Mouse (Mus musculus): ENCODE results near the gene Hivep2.

Gene Hivep2

DNA sequence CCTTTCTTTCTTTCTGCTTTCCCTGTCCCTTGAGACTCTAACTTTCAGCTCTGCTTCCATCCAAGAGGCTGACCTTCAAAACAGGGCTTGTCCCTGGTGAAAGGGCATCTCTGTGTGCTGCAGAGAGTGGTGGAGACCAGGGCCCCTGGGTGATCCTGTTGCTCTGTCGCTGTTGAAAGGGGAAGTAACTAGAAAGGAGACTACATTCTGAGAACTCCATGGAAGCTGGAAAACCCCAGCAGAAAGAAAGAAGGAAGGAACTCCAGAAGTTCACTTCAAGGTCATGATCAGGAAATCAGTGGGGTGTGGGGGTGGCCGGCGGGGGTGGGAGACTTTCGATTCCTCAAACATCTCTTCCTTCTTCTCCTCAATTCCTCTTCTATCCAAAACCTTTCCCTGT is 208.2 kb downstream of the Hivep2 start:
- DNase-seq, result no peak

DNA sequence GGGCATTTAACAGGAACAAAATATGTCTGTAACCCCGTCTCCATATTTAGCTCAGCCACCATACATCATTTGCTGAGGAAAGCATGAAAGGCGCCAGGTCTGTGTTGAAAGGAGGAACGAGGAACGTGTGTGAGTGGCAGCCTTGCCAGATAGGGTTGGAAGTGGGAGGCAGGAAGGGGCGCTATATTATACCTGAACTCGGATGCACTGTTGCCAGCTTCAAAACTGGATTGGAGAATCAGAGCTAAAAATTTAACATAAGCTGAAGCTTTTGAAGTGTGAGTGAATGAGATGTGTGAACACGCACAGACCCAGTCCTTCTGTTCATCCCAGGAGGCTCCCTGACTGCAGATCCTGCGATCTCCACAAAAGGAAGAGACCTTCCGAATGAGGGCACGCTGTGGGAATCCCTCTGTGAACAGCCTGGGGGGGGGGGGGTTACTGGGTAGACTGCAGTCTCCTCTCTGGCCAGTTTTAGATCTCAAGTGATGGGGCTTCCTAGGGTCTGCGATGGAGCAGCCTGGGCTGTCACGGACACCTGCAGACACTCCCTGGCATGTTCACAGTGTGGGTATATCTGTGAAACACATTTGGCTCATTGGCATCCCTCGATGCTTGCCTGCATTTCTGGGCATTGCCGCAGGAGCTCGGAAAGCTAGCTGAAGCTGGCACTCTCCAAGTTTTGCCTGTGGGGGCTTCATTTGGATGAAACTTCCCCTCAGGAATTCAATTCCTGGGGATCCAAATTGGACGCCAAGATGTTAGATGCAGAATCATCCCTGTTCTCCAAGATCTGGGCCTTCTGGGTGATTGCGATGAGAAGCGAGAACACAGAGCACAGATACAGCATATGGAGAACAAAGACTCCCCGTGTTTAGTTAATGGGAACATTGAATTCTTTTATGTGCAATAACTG is 213.8 kb downstream of the Hivep2 start:
- DNase-seq, result peak; percentile 86

DNA sequence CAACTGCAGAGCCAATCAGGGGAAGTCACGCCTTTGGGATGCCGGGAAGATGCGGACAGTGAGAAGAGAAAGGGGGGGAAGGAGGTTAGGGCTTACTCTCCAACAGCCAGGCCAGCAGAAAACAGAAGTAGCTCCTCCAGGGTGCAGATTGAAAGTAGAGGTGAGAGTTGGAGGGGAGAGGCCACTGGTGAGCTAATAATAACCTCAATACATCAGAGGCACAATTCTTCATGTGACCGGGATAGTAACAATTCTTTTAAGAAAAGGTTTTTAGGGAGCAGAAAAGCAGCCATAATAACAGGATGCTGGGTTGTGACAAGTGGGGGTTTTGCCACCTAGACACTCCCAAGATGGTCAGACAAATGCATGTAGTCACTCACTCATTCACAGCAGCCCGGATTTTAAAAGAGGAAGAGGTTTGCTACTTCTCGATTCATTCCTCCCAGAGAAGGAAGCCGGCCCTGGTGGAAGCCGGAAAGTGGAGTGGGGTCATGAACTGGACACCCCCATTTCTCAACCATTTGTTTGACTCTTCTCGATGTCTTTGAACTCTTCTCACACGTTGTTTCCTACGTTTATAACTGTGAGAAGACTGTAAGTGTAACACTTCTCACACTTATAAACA is 220.6 kb downstream of the Hivep2 start:
- DNase-seq, result peak; percentile 18

DNA sequence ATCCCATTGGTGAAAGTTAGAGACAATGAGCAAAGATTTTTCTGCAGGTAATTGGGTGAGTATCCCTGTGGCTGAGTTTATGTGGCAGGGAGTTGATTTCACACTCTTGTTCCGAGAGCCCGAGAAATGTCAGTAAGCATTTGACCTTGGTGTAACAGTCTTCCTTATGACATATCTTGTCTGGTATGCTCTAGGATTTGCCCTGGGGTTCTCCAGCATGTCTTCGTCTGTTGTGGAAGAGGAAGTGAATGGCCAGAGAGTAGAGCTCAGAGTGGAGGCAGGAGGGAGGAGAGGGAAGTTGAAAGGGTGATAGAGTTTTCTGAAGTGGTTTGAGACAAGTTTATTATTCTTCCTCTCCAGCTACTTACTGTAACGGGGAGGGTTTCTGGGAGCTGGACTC is 223.2 kb downstream of the Hivep2 start:
- no peak for DNase-seq

DNA sequence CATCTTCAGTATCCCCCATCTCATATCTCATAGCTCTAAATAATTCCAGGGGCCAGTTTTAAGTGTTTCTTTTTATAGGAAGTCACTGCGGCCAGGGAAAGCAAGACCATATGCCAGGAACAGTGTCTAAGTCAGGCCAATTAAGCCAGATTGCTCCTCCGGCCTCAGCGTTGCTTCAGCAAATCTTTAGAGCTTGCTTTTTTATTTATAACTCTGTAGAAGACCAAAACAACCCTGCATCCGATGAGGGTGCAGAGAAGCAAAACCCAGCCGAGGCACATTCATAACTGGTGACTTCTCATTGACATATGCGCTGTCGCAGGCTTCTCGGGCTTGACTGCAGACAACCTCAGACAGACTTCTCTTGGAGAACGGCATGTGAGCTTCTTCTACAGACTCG is 225.3 kb downstream of the Hivep2 start:
- DNase-seq, result no peak

DNA sequence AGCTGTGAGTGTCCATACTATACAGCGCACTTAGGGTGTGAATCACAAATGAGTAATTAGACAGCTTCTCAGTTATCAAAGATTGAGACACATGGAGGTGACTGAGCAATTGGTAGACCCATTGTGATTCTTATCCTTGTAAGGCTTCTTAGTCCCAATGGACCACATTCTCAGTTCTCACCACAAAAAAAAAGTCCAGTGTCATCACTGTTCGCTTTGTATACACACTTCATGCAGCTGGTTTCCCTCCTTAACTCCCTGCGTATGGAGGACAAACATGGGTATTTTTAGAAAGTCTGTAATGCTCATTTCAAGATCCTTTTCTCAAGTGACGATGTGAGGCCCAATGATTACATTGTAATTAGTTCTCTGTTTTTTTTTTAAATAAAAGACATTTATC is 226.3 kb downstream of the Hivep2 start:
- no peak for DNase-seq

DNA sequence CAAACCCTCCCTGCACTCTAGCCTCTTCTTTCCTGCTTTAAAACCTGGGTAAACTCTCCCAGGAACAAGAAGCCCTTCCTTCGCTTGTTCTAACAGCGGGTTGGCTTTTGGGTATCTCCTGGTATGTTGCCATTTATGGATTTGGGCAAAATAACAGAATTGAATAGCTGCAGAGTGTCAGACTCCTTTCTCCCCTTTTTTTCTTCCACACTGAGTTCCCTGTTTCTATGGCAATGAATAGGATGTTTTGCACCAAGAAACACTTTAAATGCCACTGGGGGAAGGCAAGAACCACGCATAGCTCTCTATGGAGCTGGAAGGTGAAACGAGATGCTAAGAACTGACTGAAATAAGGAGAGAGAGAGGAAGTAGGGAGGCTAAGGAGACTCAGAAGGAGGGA is 227.8 kb downstream of the Hivep2 start:
- DNase-seq, result peak; percentile 36

DNA sequence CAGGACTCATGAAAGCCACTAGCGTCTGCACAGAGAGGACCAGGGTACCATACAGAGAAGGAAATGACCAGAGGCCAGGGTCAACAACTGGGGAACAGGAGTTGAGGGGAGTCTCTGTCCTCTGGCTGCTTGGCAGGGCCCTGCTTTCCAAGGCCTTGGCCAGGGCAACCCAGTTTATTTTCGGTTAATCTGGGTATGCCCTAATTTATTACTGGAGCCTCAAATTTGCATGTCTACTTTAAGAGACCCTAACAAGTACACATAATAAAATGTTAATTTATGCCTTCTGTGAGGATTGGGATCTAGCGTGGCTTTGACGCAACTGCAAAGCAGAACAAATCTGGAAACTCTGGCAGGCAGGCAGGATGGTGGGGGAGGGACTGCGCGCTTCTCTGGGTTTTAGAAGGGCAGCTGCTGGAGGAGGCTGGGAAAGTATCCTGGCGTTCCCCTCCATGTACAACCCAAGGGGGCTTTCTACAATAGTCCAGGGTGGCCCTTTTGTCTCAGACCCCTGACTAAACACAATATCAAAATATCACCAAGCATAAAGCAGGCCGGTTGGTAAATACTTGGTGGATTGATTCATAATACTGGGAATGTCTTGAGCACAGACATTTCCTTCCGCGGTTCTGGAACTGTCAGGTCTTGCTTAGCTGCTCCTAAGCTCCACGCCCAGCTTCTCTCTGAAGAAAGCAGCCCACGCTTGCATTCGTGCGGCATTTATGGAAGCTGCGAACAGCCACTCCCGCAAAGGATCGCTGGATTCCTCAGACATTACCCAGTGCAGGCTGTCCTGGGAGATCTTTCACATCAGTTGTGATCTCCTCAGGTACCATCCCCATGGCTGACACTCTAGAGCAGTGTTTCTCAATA is 230.1 kb downstream of the Hivep2 start:
- DNase-seq, result peak; percentile 84

DNA sequence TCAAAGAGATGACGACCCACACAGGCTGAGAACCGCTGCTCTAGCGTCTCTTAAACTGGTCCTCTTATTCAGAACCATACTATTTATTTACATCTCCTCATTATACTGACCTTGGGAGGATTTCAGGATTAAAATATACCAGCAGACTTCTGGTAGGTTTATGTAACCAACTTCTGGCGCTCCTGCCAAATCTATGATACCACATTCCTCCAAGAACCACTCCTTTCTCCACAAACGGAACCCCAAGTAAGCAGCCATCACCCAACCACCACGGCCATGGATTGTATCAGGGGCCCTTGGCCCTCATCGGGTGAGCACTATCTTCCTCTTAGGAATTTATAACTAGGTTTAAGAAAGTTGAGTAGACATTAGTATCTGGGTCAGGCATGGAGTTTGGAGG is 230.9 kb downstream of the Hivep2 start:
- DNase-seq, result no peak

DNA sequence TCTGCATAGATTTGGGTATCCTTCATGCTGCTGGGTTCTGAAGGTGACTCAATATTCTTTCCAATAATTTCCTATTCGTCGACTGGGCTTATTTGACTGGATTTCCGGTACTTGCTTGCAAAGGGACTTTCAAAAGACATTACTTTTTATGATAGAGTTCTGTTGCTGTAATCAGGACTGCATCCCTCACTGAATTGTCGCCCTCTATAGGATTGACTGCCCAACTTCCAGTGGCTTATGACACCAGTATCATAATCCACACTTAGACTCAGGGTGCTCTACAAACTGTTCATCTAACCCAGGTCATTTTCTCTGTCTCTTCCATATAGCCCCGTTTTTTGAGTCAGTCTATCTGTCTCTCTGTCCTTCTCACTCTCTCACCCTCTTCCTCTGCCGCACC is 231.4 kb downstream of the Hivep2 start:
- DNase-seq, result no peak

DNA sequence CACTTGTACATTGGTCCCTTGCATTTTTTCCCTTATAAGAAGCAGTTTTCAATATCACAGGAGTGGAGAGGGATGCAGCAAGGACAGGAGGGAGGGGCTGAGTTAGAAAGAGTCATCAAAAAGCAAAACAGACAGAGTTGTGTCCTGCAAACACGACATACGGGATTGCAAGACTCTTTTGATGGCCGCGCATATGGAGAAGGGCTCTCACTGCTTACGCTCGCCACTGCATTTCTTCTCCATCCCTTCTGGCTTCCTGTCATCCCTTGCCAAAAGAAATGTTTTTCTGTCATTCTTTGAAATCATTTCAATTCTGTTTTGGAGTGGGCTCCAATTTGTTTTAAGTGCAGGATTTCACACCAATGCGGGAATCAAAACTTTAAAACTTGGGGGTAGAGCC is 233.5 kb downstream of the Hivep2 start:
- no peak for DNase-seq

DNA sequence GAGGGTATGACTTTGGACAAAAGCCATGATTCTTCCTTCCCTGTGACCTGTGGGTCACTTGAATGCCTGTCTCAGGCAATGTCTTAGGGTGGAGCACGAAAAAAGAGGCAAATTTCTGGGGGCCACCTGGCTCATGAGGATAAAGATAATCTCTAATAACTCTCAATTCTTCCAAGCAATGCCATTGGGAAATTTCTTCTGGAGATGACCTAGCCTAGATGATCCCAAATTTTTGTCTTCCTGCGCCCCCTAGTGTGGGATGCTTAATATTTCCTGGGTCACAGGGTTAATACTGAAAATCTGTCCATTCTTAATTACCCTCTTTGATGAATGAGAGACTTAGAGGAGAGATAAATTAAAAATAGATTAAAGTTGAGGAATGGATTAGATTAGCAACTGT is 234.4 kb downstream of the Hivep2 start:
- no peak for DNase-seq
